Mouse (Mus musculus): ENCODE measurements at regions not wholly inside any gene's neighbourhood (a gene's known extent, or its start where the extent isn't known, plus 50 kb on each side); places are given as distances from the start of the nearest gene placed in this dataset.

DNA sequence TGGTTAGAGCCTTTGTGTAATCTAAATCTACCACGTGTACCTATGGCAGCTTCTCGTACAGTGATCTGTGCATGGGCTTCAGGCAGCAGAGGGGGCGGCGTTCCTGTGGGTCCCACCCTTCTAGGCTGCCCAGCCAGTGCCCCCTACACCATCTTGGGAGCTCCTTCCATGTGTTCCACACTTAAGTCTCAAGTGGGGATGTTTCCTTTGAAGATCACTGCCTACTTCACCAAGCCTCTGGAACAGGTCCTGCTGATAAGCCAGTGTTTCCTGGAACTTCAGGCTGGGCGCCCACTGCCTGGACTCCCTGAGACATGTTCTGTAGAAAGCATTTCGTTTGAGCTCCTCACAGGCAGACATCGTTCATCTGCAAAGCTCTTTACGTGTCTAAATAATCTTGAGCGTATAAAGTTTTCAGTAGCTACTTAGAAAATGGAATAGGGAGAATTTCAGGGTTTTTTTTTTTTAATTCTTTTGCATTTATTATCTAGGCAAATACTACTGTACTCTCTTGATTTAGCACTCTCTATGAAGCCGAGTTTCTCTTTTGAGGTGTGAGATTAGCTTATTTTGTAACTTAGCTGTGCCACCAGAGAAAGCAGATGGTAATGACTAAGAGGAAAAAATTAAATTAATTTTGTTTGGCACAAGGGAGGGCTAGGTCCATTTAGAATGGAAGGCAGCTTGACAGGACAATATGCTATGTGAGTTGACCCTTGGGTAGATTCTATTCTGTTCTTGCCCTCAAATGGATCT, 82.9 kb downstream of the Klf5 start:
- WGBS: 63% methylated on average over 10 of the region's 10 CpGs
- H3K4me2 ChIP-seq (replicated peaks; ENCODE audit: low read depth): no peak overlapping the region
- H3K4me3 ChIP-seq (ENCODE audit: low read depth, low read length): no peak overlapping the region
- ATAC-seq: no peak
- no peaks in the 10 kb centered on the region for H3K36me3 ChIP-seq (ENCODE audit: control insufficient read depth, insufficient read depth)
- no peak overlapping the region for H3K9ac ChIP-seq (ENCODE audit: low read depth, low read length)
- no peaks in the 10 kb centered on the region for H3K27me3 ChIP-seq (replicated peaks; ENCODE audit: control insufficient read depth, insufficient read depth, low read length)
- no peaks in the 10 kb centered on the region for H3K4me1 ChIP-seq (replicated peaks; ENCODE audit: control insufficient read depth, insufficient read depth, low read length)
- no peaks in the 10 kb centered on the region for H3K9me3 ChIP-seq (ENCODE audit: control insufficient read depth)
- H3K27ac ChIP-seq (ENCODE audit: low read depth, low read length): peak overlapping the region; percentile 46
- TF ChIP-seq CTCF (IDR thresholded peaks at IDR 0.05; ENCODE audit: low read depth): no peak

DNA sequence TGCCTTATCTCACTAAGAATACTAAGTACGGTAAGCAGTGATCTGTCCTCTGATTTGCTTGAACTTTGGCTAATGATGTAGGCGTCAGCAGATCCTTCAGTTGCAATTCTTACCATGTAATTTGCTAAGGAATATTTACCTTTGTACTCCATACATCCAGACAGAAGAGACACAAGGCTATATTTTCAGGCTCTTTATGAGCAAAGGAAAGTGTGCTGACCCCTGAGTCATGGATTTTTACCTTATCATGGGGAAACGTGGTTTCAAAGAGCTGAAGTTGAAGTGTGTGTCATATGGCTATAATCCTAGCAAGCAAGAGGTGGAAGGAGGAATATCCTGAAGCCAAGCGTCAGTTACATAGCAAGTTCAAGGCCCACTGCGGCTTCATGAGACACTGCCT, 83.6 kb downstream of the Klf5 start:
- 38% methylated on average over 5 of the region's 5 CpGs for WGBS
- H3K36me3 ChIP-seq (ENCODE audit: control insufficient read depth, insufficient read depth): no peaks in the 10 kb centered on the region
- H3K9me3 ChIP-seq (ENCODE audit: control insufficient read depth): no peaks in the 10 kb centered on the region
- H3K9ac ChIP-seq (ENCODE audit: low read depth, low read length): no peak overlapping the region
- H3K4me2 ChIP-seq (replicated peaks; ENCODE audit: low read depth): no peak overlapping the region
- no peak for TF ChIP-seq CTCF (IDR thresholded peaks at IDR 0.05; ENCODE audit: low read depth)
- H3K4me3 ChIP-seq (ENCODE audit: low read depth, low read length): no peak overlapping the region
- peak; percentile 87 for ATAC-seq
- H3K27me3 ChIP-seq (replicated peaks; ENCODE audit: control insufficient read depth, insufficient read depth, low read length): no peaks in the 10 kb centered on the region
- H3K4me1 ChIP-seq (replicated peaks; ENCODE audit: control insufficient read depth, insufficient read depth, low read length): no peaks in the 10 kb centered on the region
- peak overlapping the region; percentile 46 for H3K27ac ChIP-seq (ENCODE audit: low read depth, low read length)

GRCm38 (mm10) chr14:99383170-99383569, 84.7 kb downstream of the Klf5 start:
- peak; percentile 63 for ATAC-seq
- no peaks in the 10 kb centered on the region for H3K27me3 ChIP-seq (replicated peaks; ENCODE audit: control insufficient read depth, insufficient read depth, low read length)
- no peak overlapping the region for H3K4me3 ChIP-seq (ENCODE audit: low read depth, low read length)
- H3K27ac ChIP-seq (ENCODE audit: low read depth, low read length): peak overlapping the region; percentile 70
- H3K4me2 ChIP-seq (replicated peaks; ENCODE audit: low read depth): no peak overlapping the region
- H3K36me3 ChIP-seq (ENCODE audit: control insufficient read depth, insufficient read depth): no peaks in the 10 kb centered on the region
- TF ChIP-seq CTCF (IDR thresholded peaks at IDR 0.05; ENCODE audit: low read depth): no peak
- H3K4me1 ChIP-seq (replicated peaks; ENCODE audit: control insufficient read depth, insufficient read depth, low read length): no peaks in the 10 kb centered on the region
- no peaks in the 10 kb centered on the region for H3K9me3 ChIP-seq (ENCODE audit: control insufficient read depth)
- H3K9ac ChIP-seq (ENCODE audit: low read depth, low read length): no peak overlapping the region
- WGBS: 69% methylated on average over 6 of the region's 6 CpGs

DNA sequence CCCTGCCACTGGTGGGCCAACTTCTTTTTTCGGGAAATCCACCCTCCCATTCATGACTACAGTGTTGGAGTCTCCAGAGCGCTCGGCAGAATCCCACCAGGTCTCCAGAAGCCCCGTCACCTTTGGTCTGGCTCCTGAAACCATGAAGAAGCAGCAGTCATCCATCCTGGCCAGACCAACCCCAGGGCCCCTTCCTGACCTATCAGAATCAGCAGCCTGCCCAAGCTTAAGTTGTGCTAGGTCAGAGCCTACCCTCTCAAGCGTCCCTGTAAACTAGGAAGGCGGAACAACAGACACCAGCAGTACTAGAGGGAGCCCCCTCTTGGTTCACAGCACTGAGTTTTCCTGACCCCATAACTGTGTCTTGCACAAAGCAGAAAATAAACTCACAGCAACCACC, 89.1 kb downstream of the Klf5 start:
- Histone ChIP-seq H3K9me3 (ENCODE audit: control insufficient read depth) (no peaks in the 10 kb centered on the region), H3K4me1 (replicated peaks; ENCODE audit: control insufficient read depth, insufficient read depth, low read length) (peaks cover 4% of the 10 kb centered on the region; the same call in 1 of the 2 replicates), H3K9ac (ENCODE audit: low read depth, low read length) (no peak overlapping the region), H3K4me2 (replicated peaks; ENCODE audit: low read depth) (no peak overlapping the region), H3K36me3 (ENCODE audit: control insufficient read depth, insufficient read depth) (no peaks in the 10 kb centered on the region), H3K4me3 (ENCODE audit: low read depth, low read length) (no peak overlapping the region), H3K27ac (ENCODE audit: low read depth, low read length) (no peak overlapping the region), H3K27me3 (replicated peaks; ENCODE audit: control insufficient read depth, insufficient read depth, low read length) (no peaks in the 10 kb centered on the region)
- no peak for TF ChIP-seq CTCF (IDR thresholded peaks at IDR 0.05; ENCODE audit: low read depth)
- no peak for ATAC-seq
- 90% methylated on average over 6 of the region's 6 CpGs for WGBS

DNA sequence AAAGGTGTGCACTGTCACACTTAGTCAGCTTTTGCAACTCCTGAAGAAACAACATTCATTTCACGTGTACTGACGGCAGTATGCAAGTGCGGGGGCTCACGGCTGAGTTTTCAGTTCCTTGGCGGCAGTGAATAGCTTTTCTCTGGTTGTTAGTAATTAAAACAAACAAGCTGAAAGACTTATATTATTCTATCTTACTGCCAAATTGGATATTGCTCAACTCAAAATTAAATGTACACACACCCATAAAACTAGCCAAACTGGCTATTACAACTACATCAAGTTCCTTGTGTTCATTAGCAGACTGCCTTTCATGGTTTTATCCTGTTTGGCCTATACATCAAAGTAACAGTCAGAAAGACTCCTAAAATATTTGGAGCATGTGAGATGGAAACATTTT, 90.8 kb downstream of the Klf5 start:
- Histone ChIP-seq H3K27ac (ENCODE audit: low read depth, low read length) (no peak overlapping the region), H3K36me3 (ENCODE audit: control insufficient read depth, insufficient read depth) (no peaks in the 10 kb centered on the region), H3K4me2 (replicated peaks; ENCODE audit: low read depth) (no peak overlapping the region), H3K9me3 (ENCODE audit: control insufficient read depth) (no peaks in the 10 kb centered on the region), H3K9ac (ENCODE audit: low read depth, low read length) (no peak overlapping the region), H3K27me3 (replicated peaks; ENCODE audit: control insufficient read depth, insufficient read depth, low read length) (no peaks in the 10 kb centered on the region), H3K4me1 (replicated peaks; ENCODE audit: control insufficient read depth, insufficient read depth, low read length) (peaks cover 4% of the 10 kb centered on the region; the same call in 1 of the 2 replicates), H3K4me3 (ENCODE audit: low read depth, low read length) (no peak overlapping the region)
- no peak for ATAC-seq
- no peak for TF ChIP-seq CTCF (IDR thresholded peaks at IDR 0.05; ENCODE audit: low read depth)
- 57% methylated on average over 5 of the region's 5 CpGs for WGBS

DNA sequence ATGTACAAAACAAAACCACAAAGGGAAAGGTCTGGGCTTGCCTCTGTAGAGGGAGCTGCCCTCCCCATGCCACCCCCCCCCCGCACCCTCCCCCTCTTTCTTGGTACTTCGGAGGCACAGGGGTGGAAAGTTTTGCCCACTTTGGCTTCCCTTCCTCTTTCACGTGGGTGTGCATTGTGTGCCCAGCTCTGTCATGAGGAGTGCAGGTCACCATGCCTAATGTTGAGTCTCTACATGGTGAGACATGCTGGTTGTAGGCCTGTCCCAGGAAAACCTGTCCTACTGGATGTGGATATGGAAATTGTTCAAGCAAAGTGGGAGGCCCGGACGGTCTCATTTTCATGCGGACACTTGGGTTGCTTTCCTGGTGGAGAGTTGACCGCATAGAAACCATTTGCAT, 93.2 kb downstream of the Klf5 start:
- no peaks in the 10 kb centered on the region for H3K27me3 ChIP-seq (replicated peaks; ENCODE audit: control insufficient read depth, insufficient read depth, low read length)
- 85% methylated on average over 7 of the region's 7 CpGs for WGBS
- H3K9me3 ChIP-seq (ENCODE audit: control insufficient read depth): no peaks in the 10 kb centered on the region
- no peak overlapping the region for H3K9ac ChIP-seq (ENCODE audit: low read depth, low read length)
- ATAC-seq: no peak
- H3K36me3 ChIP-seq (ENCODE audit: control insufficient read depth, insufficient read depth): no peaks in the 10 kb centered on the region
- peaks cover 7% of the 10 kb centered on the region for H3K4me1 ChIP-seq (replicated peaks; ENCODE audit: control insufficient read depth, insufficient read depth, low read length)
- H3K27ac ChIP-seq (ENCODE audit: low read depth, low read length): no peak overlapping the region
- no peak overlapping the region for H3K4me2 ChIP-seq (replicated peaks; ENCODE audit: low read depth)
- no peak for TF ChIP-seq CTCF (IDR thresholded peaks at IDR 0.05; ENCODE audit: low read depth)
- no peak overlapping the region for H3K4me3 ChIP-seq (ENCODE audit: low read depth, low read length)

Data from intestine, postnatal 0 days (tissue).